Mouse (Mus musculus): Measurements from ENCODE around the gene Ipo13. TPM values are rescaled to one million over a fixed set of nuclear protein-coding genes. Genes with fewer than 3 reads are reported as not detected.

Gene Ipo13
- total and polyA plus RNA-seq, 2 experiments from 2014 or later = 23.5 to 31.8 TPM

DNA sequence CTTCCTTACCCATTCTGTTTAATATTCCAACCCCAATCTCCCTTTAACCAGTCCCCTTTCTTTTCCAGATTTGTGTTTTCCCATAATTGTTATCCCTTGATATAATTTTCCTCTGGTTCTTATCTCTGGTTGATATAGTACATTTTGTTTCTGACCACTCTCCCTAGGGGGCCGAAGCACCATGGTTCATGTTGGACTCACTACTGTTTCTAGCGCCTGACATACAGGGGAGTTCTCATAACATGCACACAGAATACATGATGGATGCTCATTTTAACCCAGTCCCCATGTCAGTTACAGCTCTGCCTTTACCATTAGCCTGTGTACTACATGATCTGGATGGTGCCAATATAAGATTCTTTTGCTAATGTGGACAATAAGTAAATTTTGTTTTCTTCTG, 26.9 kb downstream of the Ipo13 start:
- DNase-seq (ENCODE audit: low spot score) = no peak
- Histone ChIP-seq H3K36me3 (replicated peaks; ENCODE audit: control insufficient read depth, insufficient read depth, low read length) (peaks cover 25% of the 10 kb centered on the region), H3K4me1 (ENCODE audit: control insufficient read depth, insufficient read depth) (peaks cover 4% of the 10 kb centered on the region; the same call in 1 of the 2 replicates), H3K9ac (replicated peaks; ENCODE audit: low read depth, low read length) (no peak overlapping the region), H3K4me3 (ENCODE audit: low read depth, low read length) (no peak overlapping the region), H3K27me3 (ENCODE audit: control insufficient read depth, insufficient read depth, low read length) (no peaks in the 10 kb centered on the region), H3K27ac (ENCODE audit: low read depth) (no peak overlapping the region), H3K9me3 (replicated peaks; ENCODE audit: control insufficient read depth, low read length) (no peaks in the 10 kb centered on the region), H3K4me2 (ENCODE audit: low read depth, low read length) (no peak overlapping the region)
- ATAC-seq (ENCODE audit: insufficient read depth, low read depth) = no peak
- WGBS = 68% methylated on average over 2 of the region's 2 CpGs
- TF ChIP-seq CTCF (IDR thresholded peaks at IDR 0.05; ENCODE audit: low read depth) (no peak), EP300 (IDR thresholded peaks at IDR 0.05; ENCODE audit: low read depth) (no peak)

DNA sequence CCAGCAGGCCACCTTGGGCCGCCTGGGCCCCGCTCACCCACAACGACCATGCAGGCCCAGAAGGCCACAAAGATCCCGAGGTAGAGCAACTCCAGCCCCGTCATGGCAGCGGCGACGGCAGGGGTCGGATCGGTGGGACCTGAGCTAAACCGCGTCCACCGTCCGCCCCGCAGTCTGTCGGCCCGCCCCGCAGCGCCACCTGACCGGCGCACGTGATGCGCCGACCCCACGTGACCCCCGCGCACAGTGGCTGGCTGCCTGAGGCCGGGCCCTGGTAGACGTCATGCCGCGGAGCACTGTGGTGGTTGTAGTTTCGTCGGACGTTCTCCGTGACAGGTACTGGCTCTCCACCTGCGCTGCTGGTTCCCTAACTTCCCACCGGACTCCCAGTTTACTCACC, 27.7 kb downstream of the Ipo13 start, which contains the start of gene Atp6v0b:
TSS of gene Atp6v0b (minus strand) at position 201 of the 400 bp plus-strand sequence.
- TF ChIP-seq CTCF (IDR thresholded peaks at IDR 0.05; ENCODE audit: low read depth) (no peak), EP300 (IDR thresholded peaks at IDR 0.05; ENCODE audit: low read depth) (peak; percentile 70; the same call in 1 of the 2 replicates)

DNA sequence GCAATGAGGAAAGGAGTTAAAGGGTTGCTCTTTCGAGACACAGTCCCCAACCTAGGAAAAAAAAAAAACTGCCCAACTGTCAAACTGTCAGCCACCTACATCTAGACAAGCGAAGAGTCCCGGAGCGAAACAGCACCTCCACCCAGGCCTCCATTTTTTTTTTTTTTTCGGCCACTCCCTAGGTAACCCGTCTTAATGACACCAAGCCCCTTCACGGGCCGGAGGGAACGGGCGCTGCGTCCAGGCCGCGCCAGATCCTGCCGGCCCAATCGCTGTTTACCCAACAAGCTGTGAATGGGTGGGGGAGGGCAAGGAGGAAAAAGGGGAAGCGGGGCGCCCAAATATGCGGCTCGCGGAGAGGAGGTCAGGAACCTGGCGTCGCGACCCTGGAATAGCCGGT, 28.2 kb downstream of the Ipo13 start:
- peak overlapping the region; percentile 54 for H3K27ac ChIP-seq (ENCODE audit: low read depth)
- peak overlapping the region; percentile 97 for H3K4me2 ChIP-seq (ENCODE audit: low read depth, low read length)
- peaks cover 25% of the 10 kb centered on the region for H3K36me3 ChIP-seq (replicated peaks; ENCODE audit: control insufficient read depth, insufficient read depth, low read length)
- DNase-seq (ENCODE audit: low spot score) = no peak
- TF ChIP-seq CTCF (IDR thresholded peaks at IDR 0.05; ENCODE audit: low read depth) (no peak), EP300 (IDR thresholded peaks at IDR 0.05; ENCODE audit: low read depth) (no peak)
- WGBS = 2% methylated on average over 22 of the region's 24 CpGs
- H3K4me3 ChIP-seq (ENCODE audit: low read depth, low read length) = peak overlapping the region; percentile 90
- H3K9ac ChIP-seq (replicated peaks; ENCODE audit: low read depth, low read length) = peak overlapping the region; percentile 77
- peaks cover 4% of the 10 kb centered on the region; the same call in 1 of the 2 replicates for H3K4me1 ChIP-seq (ENCODE audit: control insufficient read depth, insufficient read depth)
- no peaks in the 10 kb centered on the region for H3K9me3 ChIP-seq (replicated peaks; ENCODE audit: control insufficient read depth, low read length)
- ATAC-seq (ENCODE audit: insufficient read depth, low read depth) = no peak
- H3K27me3 ChIP-seq (ENCODE audit: control insufficient read depth, insufficient read depth, low read length) = no peaks in the 10 kb centered on the region

More for the DNA sequence above, 27.7 kb downstream of the Ipo13 start, which contains the start of gene Atp6v0b:
- H3K4me3 ChIP-seq (ENCODE audit: low read depth, low read length) = peak within 1 kb of the TSS; percentile 90
- WGBS = under 1% methylated on average over 37 of the region's 37 CpGs
- H3K27me3 ChIP-seq (ENCODE audit: control insufficient read depth, insufficient read depth, low read length) = no peaks in the 10 kb centered on the region
- no peaks in the 10 kb centered on the region for H3K9me3 ChIP-seq (replicated peaks; ENCODE audit: control insufficient read depth, low read length)
- peaks cover 25% of the 10 kb centered on the region for H3K36me3 ChIP-seq (replicated peaks; ENCODE audit: control insufficient read depth, insufficient read depth, low read length)
- H3K4me2 ChIP-seq (ENCODE audit: low read depth, low read length) = peak within 1 kb of the TSS; percentile 97
- H3K4me1 ChIP-seq (ENCODE audit: control insufficient read depth, insufficient read depth) = peaks cover 4% of the 10 kb centered on the region; the same call in 1 of the 2 replicates
- H3K9ac ChIP-seq (replicated peaks; ENCODE audit: low read depth, low read length) = peak within 1 kb of the TSS; percentile 77
- peak; percentile 89 for DNase-seq (ENCODE audit: low spot score)
- peak; percentile 89 for ATAC-seq (ENCODE audit: insufficient read depth, low read depth)
- H3K27ac ChIP-seq (ENCODE audit: low read depth) = peak within 1 kb of the TSS; percentile 54

DNA sequence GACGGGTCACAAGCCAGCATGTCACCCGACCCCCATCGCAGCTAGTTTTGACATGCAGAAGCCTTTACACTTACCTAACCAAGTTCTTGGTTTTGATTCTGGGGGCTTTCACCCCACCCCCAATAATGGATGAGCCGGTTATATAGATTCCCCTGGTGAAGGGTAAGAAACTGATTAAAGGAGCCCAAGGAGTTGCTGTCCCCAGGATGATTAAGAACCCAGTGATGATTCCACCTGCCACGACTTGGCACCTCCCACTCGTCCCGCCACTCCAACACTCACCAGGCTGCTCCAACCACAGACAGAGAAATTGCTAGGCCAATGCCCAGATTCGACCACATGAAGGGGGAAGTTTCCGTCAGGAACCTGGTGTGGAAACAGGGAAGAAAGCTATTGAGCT, 28.8 kb downstream of the Ipo13 start:
- peak overlapping the region; percentile 90; the same call in 1 of the 2 replicates for H3K4me3 ChIP-seq (ENCODE audit: low read depth, low read length)
- H3K9ac ChIP-seq (replicated peaks; ENCODE audit: low read depth, low read length) = no peak overlapping the region
- no peak for DNase-seq (ENCODE audit: low spot score)

DNA sequence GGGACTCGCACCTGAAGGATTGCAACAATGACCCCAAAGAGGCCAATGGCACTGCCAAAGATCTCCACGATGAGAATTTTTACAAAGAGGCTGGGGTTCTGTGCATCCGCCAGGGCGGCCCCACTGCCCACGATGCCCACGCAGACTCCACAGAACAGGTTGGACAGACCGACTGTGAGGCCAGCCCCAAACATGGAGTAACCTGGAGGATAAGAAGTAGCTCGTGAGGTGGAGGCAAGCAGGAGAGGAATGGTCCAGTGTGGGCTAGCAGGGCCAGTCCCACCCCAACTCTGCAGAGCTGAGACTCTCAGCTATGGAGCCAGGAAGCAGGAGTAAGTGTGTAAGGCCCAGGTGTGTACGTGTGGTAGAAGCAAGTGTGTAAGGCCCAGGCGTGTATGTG, 29.7 kb downstream of the Ipo13 start:
- H3K4me3 ChIP-seq (ENCODE audit: low read depth, low read length) = no peak overlapping the region
- ATAC-seq (ENCODE audit: insufficient read depth, low read depth) = no peak
- peaks cover 25% of the 10 kb centered on the region for H3K36me3 ChIP-seq (replicated peaks; ENCODE audit: control insufficient read depth, insufficient read depth, low read length)
- H3K4me1 ChIP-seq (ENCODE audit: control insufficient read depth, insufficient read depth) = no peaks in the 10 kb centered on the region
- no peaks in the 10 kb centered on the region for H3K9me3 ChIP-seq (replicated peaks; ENCODE audit: control insufficient read depth, low read length)
- H3K9ac ChIP-seq (replicated peaks; ENCODE audit: low read depth, low read length) = no peak overlapping the region
- DNase-seq (ENCODE audit: low spot score) = no peak
- no peaks in the 10 kb centered on the region for H3K27me3 ChIP-seq (ENCODE audit: control insufficient read depth, insufficient read depth, low read length)
- TF ChIP-seq CTCF (IDR thresholded peaks at IDR 0.05; ENCODE audit: low read depth) = no peak
- no peak for TF ChIP-seq EP300 (IDR thresholded peaks at IDR 0.05; ENCODE audit: low read depth)
- no peak overlapping the region for H3K27ac ChIP-seq (ENCODE audit: low read depth)
- WGBS = 95% methylated on average over 10 of the region's 10 CpGs
- no peak overlapping the region for H3K4me2 ChIP-seq (ENCODE audit: low read depth, low read length)

More for the DNA sequence above, 28.8 kb downstream of the Ipo13 start:
- ATAC-seq (ENCODE audit: insufficient read depth, low read depth) = no peak
- Histone ChIP-seq H3K4me2 (ENCODE audit: low read depth, low read length) (peak overlapping the region; percentile 97), H3K4me1 (ENCODE audit: control insufficient read depth, insufficient read depth) (peaks cover under 1% of the 10 kb centered on the region; the same call in 1 of the 2 replicates), H3K27me3 (ENCODE audit: control insufficient read depth, insufficient read depth, low read length) (no peaks in the 10 kb centered on the region), H3K36me3 (replicated peaks; ENCODE audit: control insufficient read depth, insufficient read depth, low read length) (peaks cover 25% of the 10 kb centered on the region), H3K9me3 (replicated peaks; ENCODE audit: control insufficient read depth, low read length) (no peaks in the 10 kb centered on the region), H3K27ac (ENCODE audit: low read depth) (no peak overlapping the region)
- TF ChIP-seq CTCF (IDR thresholded peaks at IDR 0.05; ENCODE audit: low read depth) = no peak
- TF ChIP-seq EP300 (IDR thresholded peaks at IDR 0.05; ENCODE audit: low read depth) = no peak
- 75% methylated on average over 9 of the region's 9 CpGs for WGBS

DNA sequence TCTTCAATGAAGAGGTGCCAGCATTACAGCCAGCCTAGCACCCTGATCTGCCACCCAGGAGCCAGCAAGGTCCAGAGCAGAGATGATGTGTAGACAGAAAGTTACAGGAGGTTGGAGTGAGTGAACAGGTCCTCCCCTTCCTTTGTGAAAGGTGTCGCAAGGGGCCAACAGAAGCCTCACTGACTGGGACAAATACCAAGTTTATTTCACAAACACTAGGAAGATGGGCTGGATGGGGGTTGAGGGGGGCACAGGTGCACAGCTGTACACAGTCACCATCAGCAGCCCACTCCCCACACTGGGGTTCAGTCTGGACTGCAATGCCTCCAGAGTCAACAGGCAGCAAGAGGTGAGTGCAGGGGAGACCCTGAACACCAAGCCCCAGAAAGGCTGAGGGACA, 30.7 kb downstream of the Ipo13 start:
- H3K36me3 ChIP-seq (replicated peaks; ENCODE audit: control insufficient read depth, insufficient read depth, low read length) = peaks cover 21% of the 10 kb centered on the region
- H3K4me1 ChIP-seq (ENCODE audit: control insufficient read depth, insufficient read depth) = no peaks in the 10 kb centered on the region
- no peak overlapping the region for H3K27ac ChIP-seq (ENCODE audit: low read depth)
- no peak for TF ChIP-seq CTCF (IDR thresholded peaks at IDR 0.05; ENCODE audit: low read depth)
- no peak for TF ChIP-seq EP300 (IDR thresholded peaks at IDR 0.05; ENCODE audit: low read depth)
- no peak overlapping the region for H3K4me2 ChIP-seq (ENCODE audit: low read depth, low read length)
- no peaks in the 10 kb centered on the region for H3K27me3 ChIP-seq (ENCODE audit: control insufficient read depth, insufficient read depth, low read length)
- no peak overlapping the region for H3K9ac ChIP-seq (replicated peaks; ENCODE audit: low read depth, low read length)
- DNase-seq (ENCODE audit: low spot score) (no peak), ATAC-seq (ENCODE audit: insufficient read depth, low read depth) (no peak)
- no peaks in the 10 kb centered on the region for H3K9me3 ChIP-seq (replicated peaks; ENCODE audit: control insufficient read depth, low read length)
- no peak overlapping the region for H3K4me3 ChIP-seq (ENCODE audit: low read depth, low read length)
- WGBS = 86% methylated on average over 1 of the region's 1 CpGs

Measured in heart, postnatal 0 days (tissue).